Mouse (Mus musculus) lung, embryonic 15.5 days (tissue): ENCODE measurements at regions not wholly inside any gene's neighbourhood (a gene's known extent, or its start where the extent isn't known, plus 50 kb on each side); places are given as distances from the start of the nearest gene placed in this dataset.

ENCODE experiments used
- ATAC-seq: fragments of 200-750 bp; cut with Nextera tagmentation; 2 replicates; pipeline ENCODE4 v1.8.0; 2017; ENCODE audit warnings: moderate number of reproducible peaks, borderline replicate concordance; ENCODE audit not compliant: low FRiP score, low TSS enrichment; ENCODE audit errors: extremely low read depth
- H3K27ac ChIP-seq: fragments of 300-500 bp; sonication (generic); 2 replicates; pipeline ENCODE4 v1.5.1; 2015; ENCODE audit warnings: moderate library complexity, mild to moderate bottlenecking, inconsistent platforms
- H3K27me3 ChIP-seq: fragments of 300-500 bp; sonication (generic); 2 replicates; pipeline ENCODE4 v1.6.1; 2015; ENCODE audit warnings: inconsistent platforms
- H3K36me3 ChIP-seq: fragments of 300-500 bp; sonication (generic); 2 replicates; pipeline ENCODE4 v1.6.1; 2015; ENCODE audit warnings: inconsistent platforms
- H3K4me1 ChIP-seq: fragments of 300-500 bp; sonication (generic); 2 replicates; pipeline ENCODE4 v1.6.1; 2015; ENCODE audit warnings: inconsistent platforms
- H3K4me2 ChIP-seq: fragments of 300-500 bp; sonication (generic); 2 replicates; pipeline ENCODE4 v1.6.1; 2015; ENCODE audit warnings: inconsistent platforms, mild to moderate bottlenecking, moderate library complexity
- H3K4me3 ChIP-seq: fragments of 300-500 bp; sonication (generic); 2 replicates; pipeline ENCODE4 v1.5.1; 2015; ENCODE audit warnings: mild to moderate bottlenecking, inconsistent platforms
- H3K9ac ChIP-seq: fragments of 300-500 bp; sonication (generic); 2 replicates; pipeline ENCODE4 v1.6.1; 2015; ENCODE audit warnings: inconsistent platforms
- H3K9me3 ChIP-seq: fragments of 300-500 bp; sonication (generic); 2 replicates; pipeline ENCODE4 v1.6.1; 2016; ENCODE audit warnings: inconsistent platforms
- WGBS: fragments of 180-500 bp; shearing (Covaris S2); methylation state at CpG from one replicate; pipeline ENCODE4 v1.1.7; 2015; 5-methylcytosine and 5-hydroxymethylcytosine counted together

DNA sequence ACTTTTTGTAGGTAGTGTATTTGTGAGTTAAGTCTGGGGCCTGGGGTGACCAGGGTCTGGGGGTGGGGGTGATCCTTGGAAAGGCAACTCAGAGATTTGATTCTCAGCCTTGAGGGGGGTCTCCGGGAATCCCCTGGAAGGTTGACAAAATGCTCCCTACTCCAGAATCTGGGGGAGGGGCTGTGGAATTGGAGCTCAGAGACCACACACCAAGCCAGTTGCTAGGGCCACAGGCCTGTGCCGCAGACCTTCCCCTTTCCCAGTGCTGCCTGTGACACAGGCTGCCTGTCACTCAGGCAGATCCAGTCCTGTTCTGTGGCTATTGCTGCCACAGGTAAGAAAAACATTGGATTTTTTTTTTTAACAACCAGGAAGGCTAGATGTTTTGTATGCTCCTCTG, 89.0 kb upstream of the Ercc6l2 start:
- Histone ChIP-seq H3K4me3 (no peak overlapping the region), H3K9me3 (no peaks in the 10 kb centered on the region), H3K36me3 (no peaks in the 10 kb centered on the region), H3K4me2 (no peak overlapping the region), H3K9ac (no peak overlapping the region), H3K4me1 (peaks cover 56% of the 10 kb centered on the region), H3K27ac (peak overlapping the region; percentile 87), H3K27me3 (no peaks in the 10 kb centered on the region)
- peak; percentile 50; the same call in 1 of the 2 replicates for ATAC-seq
- 10% methylated on average over 2 of the region's 2 CpGs for WGBS

DNA sequence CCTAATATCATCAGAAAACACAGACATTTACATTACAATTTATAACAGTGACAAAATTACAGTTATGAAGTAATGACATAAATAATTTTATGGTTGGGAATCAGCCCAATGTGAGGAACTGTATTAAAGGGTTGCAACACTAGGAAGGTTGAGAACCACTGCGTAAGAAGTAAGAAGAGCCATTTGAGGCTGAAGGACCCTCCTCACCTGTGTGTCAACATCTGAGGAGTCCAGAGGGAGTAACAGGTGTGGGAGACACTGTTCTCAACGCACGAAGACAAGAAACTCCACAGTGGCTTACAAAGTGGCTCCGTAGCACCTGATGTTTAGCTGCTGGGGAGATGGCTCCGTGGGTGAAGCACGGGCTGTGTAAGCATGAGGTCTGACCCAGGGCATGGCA, 88.5 kb upstream of the Ercc6l2 start:
- Histone ChIP-seq H3K27me3 (no peaks in the 10 kb centered on the region), H3K4me2 (no peak overlapping the region), H3K9me3 (no peaks in the 10 kb centered on the region), H3K36me3 (no peaks in the 10 kb centered on the region), H3K27ac (peak overlapping the region; percentile 87), H3K9ac (no peak overlapping the region), H3K4me1 (peaks cover 51% of the 10 kb centered on the region), H3K4me3 (no peak overlapping the region)
- 65% methylated on average over 6 of the region's 6 CpGs for WGBS
- ATAC-seq: peak; percentile 40; the same call in 1 of the 2 replicates

DNA sequence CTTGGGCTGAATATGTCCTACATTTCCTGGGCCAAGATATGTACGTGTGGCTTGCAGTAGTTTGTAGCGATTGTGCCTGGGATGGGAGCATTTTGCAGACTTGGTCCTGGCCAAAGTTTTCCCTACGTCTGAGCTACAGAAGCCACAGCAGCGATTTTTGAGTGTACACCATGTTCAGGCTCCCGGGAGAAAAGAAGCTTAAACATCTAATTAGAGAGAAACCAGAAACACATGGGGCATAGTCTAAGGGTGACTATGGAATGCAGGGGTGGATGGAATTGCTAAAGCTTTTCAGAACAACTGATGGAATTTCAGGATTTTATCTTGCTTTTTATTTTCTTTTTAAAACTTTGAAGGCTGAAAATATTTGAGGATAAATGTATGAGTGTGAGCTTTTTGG, 79.3 kb upstream of the Ercc6l2 start:
- H3K27me3 ChIP-seq: no peaks in the 10 kb centered on the region
- no peaks in the 10 kb centered on the region for H3K9me3 ChIP-seq
- no peak overlapping the region for H3K4me2 ChIP-seq
- no peak for ATAC-seq
- H3K4me1 ChIP-seq: no peaks in the 10 kb centered on the region
- 82% methylated on average over 5 of the region's 5 CpGs for WGBS
- H3K9ac ChIP-seq: no peak overlapping the region
- H3K27ac ChIP-seq: no peak overlapping the region
- H3K4me3 ChIP-seq: no peak overlapping the region
- no peaks in the 10 kb centered on the region for H3K36me3 ChIP-seq

DNA sequence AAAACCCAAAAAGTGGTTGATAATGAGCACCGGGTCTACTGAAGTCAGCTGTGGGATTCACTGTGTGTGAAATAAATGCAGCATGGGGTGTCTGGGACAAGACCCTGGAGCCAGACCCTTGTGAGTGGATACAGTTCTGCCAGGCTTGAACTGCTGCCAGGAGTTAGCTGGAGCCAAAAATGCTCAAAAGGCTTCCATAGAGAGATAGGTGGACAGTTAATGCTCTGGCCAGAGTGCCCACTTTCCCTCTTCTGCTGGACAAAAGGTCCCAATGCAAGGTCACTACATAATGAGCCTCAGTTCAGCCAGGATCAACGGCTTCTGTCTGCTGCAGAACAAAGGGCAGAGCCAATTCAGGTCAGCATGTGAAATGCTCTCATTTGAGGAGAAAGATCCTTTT, 73.2 kb upstream of the Ercc6l2 start:
- Histone ChIP-seq H3K36me3 (no peaks in the 10 kb centered on the region), H3K27ac (no peak overlapping the region), H3K4me3 (no peak overlapping the region), H3K4me1 (no peaks in the 10 kb centered on the region), H3K9ac (no peak overlapping the region), H3K27me3 (no peaks in the 10 kb centered on the region), H3K9me3 (no peaks in the 10 kb centered on the region), H3K4me2 (no peak overlapping the region)
- 59% methylated on average over 2 of the region's 2 CpGs for WGBS
- no peak for ATAC-seq

DNA sequence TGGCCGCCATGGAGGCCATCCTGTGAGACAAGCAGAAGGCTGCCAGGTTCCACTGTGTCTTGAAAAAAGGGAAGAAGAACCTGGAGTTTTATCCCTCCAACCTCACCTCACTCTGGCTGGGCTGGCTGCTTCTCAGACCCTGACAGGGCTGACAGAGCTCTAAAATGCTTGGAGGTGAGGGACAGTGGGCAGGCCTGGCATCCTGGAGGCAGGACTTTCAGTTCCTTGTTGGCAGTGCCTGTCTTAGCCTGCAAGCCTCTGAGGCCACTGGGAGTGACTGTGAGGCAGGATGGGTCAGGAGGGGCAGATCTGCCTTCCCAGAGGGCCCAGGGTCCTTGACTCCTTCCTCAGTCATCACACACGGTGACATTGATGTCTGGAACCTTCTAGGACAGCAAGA, 66.3 kb upstream of the Ercc6l2 start:
- Histone ChIP-seq H3K9ac (no peak overlapping the region), H3K4me1 (no peaks in the 10 kb centered on the region), H3K9me3 (no peaks in the 10 kb centered on the region), H3K36me3 (no peaks in the 10 kb centered on the region), H3K27ac (no peak overlapping the region), H3K4me3 (no peak overlapping the region), H3K27me3 (no peaks in the 10 kb centered on the region), H3K4me2 (no peak overlapping the region)
- ATAC-seq: no peak
- 82% methylated on average over 2 of the region's 2 CpGs for WGBS

DNA sequence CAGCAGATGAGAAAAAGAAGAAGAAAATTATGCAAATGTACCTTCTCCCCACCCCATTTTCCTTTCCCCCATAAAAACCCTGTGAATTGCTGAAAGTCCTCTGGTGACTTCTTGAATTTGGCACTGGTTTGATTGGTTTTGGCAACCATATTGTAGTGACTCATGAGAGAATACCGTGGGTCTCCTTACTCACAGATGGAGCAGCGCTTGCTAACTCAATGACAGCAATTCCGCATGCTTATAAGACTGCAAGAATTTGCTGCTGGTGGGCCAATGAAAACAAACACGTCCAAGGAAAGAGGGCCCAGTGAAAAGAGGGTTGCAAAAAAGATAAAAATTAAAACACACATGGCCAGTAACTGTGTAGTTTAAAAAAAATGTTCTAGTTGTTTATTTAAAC, 65.0 kb upstream of the Ercc6l2 start:
- Histone ChIP-seq H3K27ac (no peak overlapping the region), H3K27me3 (no peaks in the 10 kb centered on the region), H3K9me3 (no peaks in the 10 kb centered on the region), H3K9ac (no peak overlapping the region), H3K4me3 (no peak overlapping the region), H3K4me1 (no peaks in the 10 kb centered on the region), H3K4me2 (no peak overlapping the region), H3K36me3 (no peaks in the 10 kb centered on the region)
- ATAC-seq: no peak
- WGBS: 45% methylated on average over 4 of the region's 4 CpGs

DNA sequence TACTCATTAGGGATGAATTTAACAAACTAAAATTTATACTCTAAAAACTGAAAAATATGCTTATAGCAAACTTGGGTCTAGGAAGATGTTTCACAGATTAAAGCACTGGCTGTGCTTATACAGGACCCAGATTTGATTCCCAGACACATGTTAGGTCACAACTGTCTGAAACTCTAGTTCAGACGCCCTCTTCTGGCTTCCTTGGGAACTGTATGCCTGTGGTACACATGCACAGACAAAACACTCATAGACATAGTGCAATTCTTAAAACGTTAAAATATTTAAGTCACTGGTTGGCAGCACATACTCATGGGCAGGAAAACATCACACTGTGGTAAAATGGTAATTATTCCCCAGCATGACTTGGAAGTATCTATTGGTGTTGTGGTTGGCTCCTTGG, 63.8 kb upstream of the Ercc6l2 start:
- H3K27me3 ChIP-seq: no peaks in the 10 kb centered on the region
- no peaks in the 10 kb centered on the region for H3K36me3 ChIP-seq
- H3K27ac ChIP-seq: no peak overlapping the region
- no peak for ATAC-seq
- H3K9me3 ChIP-seq: no peaks in the 10 kb centered on the region
- H3K4me3 ChIP-seq: no peak overlapping the region
- WGBS: 63% methylated on average over 2 of the region's 2 CpGs
- no peak overlapping the region for H3K9ac ChIP-seq
- H3K4me2 ChIP-seq: no peak overlapping the region
- no peaks in the 10 kb centered on the region for H3K4me1 ChIP-seq

DNA sequence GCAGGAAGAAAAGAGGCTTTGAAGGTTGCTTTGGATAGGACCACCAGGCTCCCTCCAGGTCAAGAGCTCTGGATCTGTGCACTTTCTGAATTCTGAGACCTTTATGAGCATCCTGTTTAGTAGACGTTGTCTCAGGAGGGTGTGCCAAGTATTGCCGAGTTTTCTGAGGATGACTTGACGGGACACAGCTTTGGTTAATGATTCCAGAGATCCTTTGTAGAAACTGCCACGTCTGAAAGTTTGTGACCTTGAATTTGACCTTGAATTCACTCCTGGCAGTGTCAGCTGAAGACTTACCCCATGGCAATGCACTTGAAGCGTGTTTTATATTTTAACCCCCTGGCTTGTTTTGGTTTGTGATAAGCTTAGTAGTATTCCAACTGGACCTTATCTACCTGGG, 58.0 kb upstream of the Ercc6l2 start:
- Histone ChIP-seq H3K4me2 (no peak overlapping the region), H3K9ac (no peak overlapping the region), H3K27ac (no peak overlapping the region), H3K36me3 (no peaks in the 10 kb centered on the region), H3K9me3 (no peaks in the 10 kb centered on the region), H3K4me3 (no peak overlapping the region), H3K4me1 (0 out of 2 replicates have a peak, but pooled peaks cover 3% of the 10 kb centered on the region), H3K27me3 (no peaks in the 10 kb centered on the region)
- ATAC-seq: no peak
- WGBS: 40% methylated on average over 5 of the region's 5 CpGs

DNA sequence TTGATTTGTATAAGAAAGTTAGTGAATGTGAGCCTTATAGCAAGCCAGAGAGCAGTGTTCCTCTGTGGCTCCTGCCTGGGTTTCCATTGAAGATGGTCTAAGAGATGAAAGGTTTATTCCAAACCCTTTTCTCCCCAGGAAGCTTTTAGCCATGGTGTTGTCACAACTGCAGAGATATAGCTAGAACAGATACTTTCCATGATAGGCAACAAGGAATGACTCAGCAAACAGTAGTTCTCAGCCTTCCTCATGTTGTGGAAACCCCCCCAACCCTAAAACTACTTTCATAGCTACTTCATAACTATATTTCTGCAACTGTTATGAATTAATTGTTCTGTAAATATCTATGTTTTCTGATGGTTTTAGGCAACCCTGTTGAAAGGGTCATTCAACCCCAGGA, 53.5 kb upstream of the Ercc6l2 start:
- ATAC-seq: no peak

More for the DNA sequence above, 53.5 kb upstream of the Ercc6l2 start:
- Histone ChIP-seq H3K36me3 (no peaks in the 10 kb centered on the region), H3K4me3 (no peak overlapping the region), H3K9me3 (no peaks in the 10 kb centered on the region), H3K27me3 (no peaks in the 10 kb centered on the region), H3K27ac (no peak overlapping the region), H3K4me2 (no peak overlapping the region), H3K4me1 (peaks cover 8% of the 10 kb centered on the region; the same call in 1 of the 2 replicates), H3K9ac (no peak overlapping the region)
